Mouse (Mus musculus) heart, embryonic 15.5 days (tissue): ENCODE results near the gene Ptov1. TPM values are rescaled to one million over a fixed set of nuclear protein-coding genes. Genes with fewer than 3 reads are reported as not detected.

ENCODE experiments used
- ATAC-seq: fragments of 200-750 bp; cut with Nextera tagmentation; replicated peaks from 2 replicates; pipeline ENCODE4 v1.8.0; 2017; ENCODE audit warnings: low read depth, moderate TSS enrichment; ENCODE audit not compliant: insufficient number of reproducible peaks, insufficient read depth, low FRiP score
- H3K27ac ChIP-seq: fragments of 300-500 bp; sonication (generic); 2 replicates; pipeline ENCODE4 v1.5.1; 2015; ENCODE audit warnings: mild to moderate bottlenecking, inconsistent platforms
- H3K27me3 ChIP-seq: fragments of 300-500 bp; sonication (generic); 2 replicates; pipeline ENCODE4 v1.6.1; 2015; ENCODE audit warnings: inconsistent platforms
- H3K36me3 ChIP-seq: fragments of 300-500 bp; sonication (generic); 2 replicates; pipeline ENCODE4 v1.6.1; 2015; ENCODE audit warnings: mild to moderate bottlenecking, inconsistent platforms
- H3K4me1 ChIP-seq: fragments of 300-500 bp; sonication (generic); replicated peaks from 2 replicates; pipeline ENCODE4 v1.6.1; 2015; ENCODE audit warnings: inconsistent platforms
- H3K4me2 ChIP-seq: fragments of 300-500 bp; sonication (generic); 2 replicates; pipeline ENCODE4 v1.6.1; 2015; ENCODE audit warnings: inconsistent platforms, mild to moderate bottlenecking, moderate library complexity
- H3K4me3 ChIP-seq: fragments of 300-500 bp; sonication (generic); 2 replicates; pipeline ENCODE4 v1.5.1; 2015; ENCODE audit warnings: mild to moderate bottlenecking, inconsistent platforms
- H3K9ac ChIP-seq: fragments of 300-500 bp; sonication (generic); 2 replicates; pipeline ENCODE4 v1.6.1; 2015; ENCODE audit warnings: mild to moderate bottlenecking, inconsistent platforms
- H3K9me3 ChIP-seq: fragments of 300-500 bp; sonication (generic); replicated peaks from 2 replicates; pipeline ENCODE4 v1.6.1; 2016; ENCODE audit warnings: inconsistent platforms
- WGBS: fragments of 180-500 bp; shearing (Covaris S2); methylation state at CpG from one replicate; pipeline ENCODE4 v1.1.7; 2015; ENCODE audit warnings: mixed read lengths; 5-methylcytosine and 5-hydroxymethylcytosine counted together
- polyA plus RNA-seq: library from polyadenylated mRNA; unstranded; fragments of >200 nt; fragmentation: Nextera tagmentation; extraction: Ambion mirVana; gene quantifications from 2 replicates; pipeline ENCODE4 v1.2.1, GENCODE M21; 2015

The Ptov1 gene
- polyA plus RNA-seq, 1 experiment from 2014 or later: 206 TPM

- WGBS: 92% methylated on average over 2 of the region's 2 CpGs
- no peaks in the 10 kb centered on the region for H3K36me3 ChIP-seq
- 0 out of 2 replicates have a peak overlapping the region, but pooled peaks have one; percentile 91 for H3K4me3 ChIP-seq
- H3K9ac ChIP-seq: peak overlapping the region; percentile 38; the same call in 1 of the 2 replicates
- peak overlapping the region; percentile 66 for H3K4me2 ChIP-seq
- no peaks in the 10 kb centered on the region for H3K9me3 ChIP-seq
- 0 out of 2 replicates have a peak overlapping the region, but pooled peaks have one; percentile 20 for H3K27ac ChIP-seq
- H3K4me1 ChIP-seq: peaks cover 69% of the 10 kb centered on the region
- H3K27me3 ChIP-seq: no peaks in the 10 kb centered on the region
- no peak for ATAC-seq
Measured at GRCm38 (mm10) chr7:44819391-44819790, 50.2 kb downstream of the Ptov1 start.

- H3K36me3 ChIP-seq: no peaks in the 10 kb centered on the region
- peak overlapping the region; percentile 37 for H3K27ac ChIP-seq
- H3K4me1 ChIP-seq: peaks cover 63% of the 10 kb centered on the region
- ATAC-seq: no peak
- peak overlapping the region; percentile 38 for H3K9ac ChIP-seq
- no peaks in the 10 kb centered on the region for H3K9me3 ChIP-seq
- no peaks in the 10 kb centered on the region for H3K27me3 ChIP-seq
- peak overlapping the region; percentile 91 for H3K4me3 ChIP-seq
- H3K4me2 ChIP-seq: peak overlapping the region; percentile 66
- WGBS: 32% methylated on average over 6 of the region's 6 CpGs
Measured at GRCm38 (mm10) chr7:44818751-44819235, 50.8 kb downstream of the Ptov1 start.

GRCm38 (mm10) chr7:44818164-44818563 is 51.4 kb downstream of the Ptov1 start:
- H3K27ac ChIP-seq: peak overlapping the region; percentile 98
- peaks cover 56% of the 10 kb centered on the region for H3K4me1 ChIP-seq
- H3K4me2 ChIP-seq: peak overlapping the region; percentile 66
- H3K27me3 ChIP-seq: no peaks in the 10 kb centered on the region
- peak overlapping the region; percentile 95; the same call in 1 of the 2 replicates for H3K9ac ChIP-seq
- no peak for ATAC-seq
- H3K9me3 ChIP-seq: no peaks in the 10 kb centered on the region
- 6% methylated on average over 2 of the region's 2 CpGs for WGBS
- peak overlapping the region; percentile 91 for H3K4me3 ChIP-seq
- H3K36me3 ChIP-seq: no peaks in the 10 kb centered on the region

GRCm38 (mm10) chr7:44817441-44817840 is 52.1 kb downstream of the Ptov1 start:
- Histone ChIP-seq H3K4me1 (peaks cover 51% of the 10 kb centered on the region), H3K4me2 (peak overlapping the region; percentile 66), H3K9me3 (no peaks in the 10 kb centered on the region), H3K9ac (peak overlapping the region; percentile 95), H3K4me3 (peak overlapping the region; percentile 91), H3K27me3 (no peaks in the 10 kb centered on the region), H3K27ac (peak overlapping the region; percentile 98), H3K36me3 (no peaks in the 10 kb centered on the region)
- ATAC-seq: no peak
- 14% methylated on average over 3 of the region's 3 CpGs for WGBS

- Histone ChIP-seq H3K9ac (peak within 1 kb of the TSS; percentile 95), H3K4me2 (peak within 1 kb of the TSS; percentile 66), H3K36me3 (peaks cover 4% of the 10 kb centered on the region; the same call in 1 of the 2 replicates), H3K9me3 (no peaks in the 10 kb centered on the region), H3K27me3 (no peaks in the 10 kb centered on the region), H3K27ac (peak within 1 kb of the TSS; percentile 98), H3K4me1 (peaks cover 48% of the 10 kb centered on the region), H3K4me3 (peak within 1 kb of the TSS; percentile 91)
- WGBS: under 1% methylated on average over 55 of the region's 57 CpGs
- peak; percentile 19 for ATAC-seq
Measured at GRCm38 (mm10) chr7:44816470-44817021, 53.0 kb downstream of the Ptov1 start, which contains the start of gene Atf5. Gene Atf5 (minus strand): TSS chr7:44816658.

GRCm38 (mm10) chr7:44815721-44816469 is 53.7 kb downstream of the Ptov1 start, which contains the start of the genes Nup62 and Il4i1:
Gene Nup62 (plus strand): TSS chr7:44816088.
Gene Il4i1 (plus strand): TSS chr7:44816387.
- WGBS: under 1% methylated on average over 62 of the region's 62 CpGs
- H3K27me3 ChIP-seq: no peaks in the 10 kb centered on the region
- peak within 1 kb of the TSS; percentile 91 for H3K4me3 ChIP-seq
- peaks cover 44% of the 10 kb centered on the region for H3K4me1 ChIP-seq
- H3K36me3 ChIP-seq: peaks cover 5% of the 10 kb centered on the region; the same call in 1 of the 2 replicates
- peak within 1 kb of the TSS; percentile 66 for H3K4me2 ChIP-seq
- peak within 1 kb of the TSS; percentile 98 for H3K27ac ChIP-seq
- H3K9me3 ChIP-seq: no peaks in the 10 kb centered on the region
- H3K9ac ChIP-seq: peak within 1 kb of the TSS; percentile 95
- ATAC-seq: peak; percentile 93

GRCm38 (mm10) chr7:44814952-44815553 is 54.5 kb downstream of the Ptov1 start:
- WGBS: 25% methylated on average over 13 of the region's 14 CpGs
- ATAC-seq: no peak
- Histone ChIP-seq H3K4me1 (peaks cover 36% of the 10 kb centered on the region), H3K4me3 (peak overlapping the region; percentile 91), H3K27me3 (no peaks in the 10 kb centered on the region), H3K36me3 (peaks cover 5% of the 10 kb centered on the region; the same call in 1 of the 2 replicates), H3K27ac (peak overlapping the region; percentile 98), H3K9me3 (no peaks in the 10 kb centered on the region), H3K9ac (peak overlapping the region; percentile 95), H3K4me2 (peak overlapping the region; percentile 66)

GRCm38 (mm10) chr7:44814423-44814822 is 55.2 kb downstream of the Ptov1 start:
- peaks cover 5% of the 10 kb centered on the region; the same call in 1 of the 2 replicates for H3K36me3 ChIP-seq
- no peaks in the 10 kb centered on the region for H3K27me3 ChIP-seq
- H3K4me1 ChIP-seq: peaks cover 30% of the 10 kb centered on the region
- H3K4me2 ChIP-seq: no peak overlapping the region
- H3K4me3 ChIP-seq: no peak overlapping the region
- H3K9me3 ChIP-seq: no peaks in the 10 kb centered on the region
- ATAC-seq: no peak
- H3K9ac ChIP-seq: no peak overlapping the region
- WGBS: 91% methylated on average over 4 of the region's 4 CpGs
- no peak overlapping the region for H3K27ac ChIP-seq

- no peak for ATAC-seq
- H3K36me3 ChIP-seq: peaks cover 5% of the 10 kb centered on the region; the same call in 1 of the 2 replicates
Measured at GRCm38 (mm10) chr7:44813985-44814384, 55.6 kb downstream of the Ptov1 start.

More at GRCm38 (mm10) chr7:44813985-44814384, 55.6 kb downstream of the Ptov1 start:
- H3K4me1 ChIP-seq: peaks cover 25% of the 10 kb centered on the region
- H3K4me3 ChIP-seq: no peak overlapping the region
- H3K27ac ChIP-seq: no peak overlapping the region
- no peaks in the 10 kb centered on the region for H3K9me3 ChIP-seq
- no peaks in the 10 kb centered on the region for H3K27me3 ChIP-seq
- H3K9ac ChIP-seq: no peak overlapping the region
- 81% methylated on average over 3 of the region's 3 CpGs for WGBS
- H3K4me2 ChIP-seq: no peak overlapping the region
